Mouse (Mus musculus): ENCODE results near the gene Gm6525. TPM values are rescaled to one million over a fixed set of nuclear protein-coding genes. Genes with fewer than 3 reads are reported as not detected.
A peak's percentile ranks its signal among the peaks of the same experiment; 100 is the strongest.

Gm6525 gene
- total RNA-seq, 1 experiment from 2014 or later = not detected

- ATAC-seq (replicated peaks in 1 of 2; ENCODE audit: insufficient read depth in 1 of 2, low FRiP score in 2 of 2, low TSS enrichment in 1 of 2, low read depth in 1 of 2, poor library complexity in 2 of 2, severe bottlenecking in 2 of 2) = no peak
These were observed 16.1 kb upstream of the Gm6525 start for GRCm38 (mm10) chr3:84157559-84158350.

- ATAC-seq (replicated peaks in 1 of 2; ENCODE audit: insufficient read depth in 1 of 2, low FRiP score in 2 of 2, low TSS enrichment in 1 of 2, low read depth in 1 of 2, poor library complexity in 2 of 2, severe bottlenecking in 2 of 2) = no peak
These were observed 8.5 kb upstream of the Gm6525 start for GRCm38 (mm10) chr3:84165391-84165790.

GRCm38 (mm10) chr3:84166073-84166472 lies 7.8 kb upstream of the Gm6525 start:
- no peak for ATAC-seq (replicated peaks in 1 of 2; ENCODE audit: insufficient read depth in 1 of 2, low FRiP score in 2 of 2, low TSS enrichment in 1 of 2, low read depth in 1 of 2, poor library complexity in 2 of 2, severe bottlenecking in 2 of 2)

- ATAC-seq (replicated peaks in 1 of 2; ENCODE audit: insufficient read depth in 1 of 2, low FRiP score in 2 of 2, low TSS enrichment in 1 of 2, low read depth in 1 of 2, poor library complexity in 2 of 2, severe bottlenecking in 2 of 2) = no peak
These were observed 5.0 kb upstream of the Gm6525 start for GRCm38 (mm10) chr3:84168943-84169342.

GRCm38 (mm10) chr3:84169393-84170005 lies 4.4 kb upstream of the Gm6525 start:
- peak in 1 of 2 experiments; percentile 17; a peak in 1 of 4 replicates for ATAC-seq (replicated peaks in 1 of 2; ENCODE audit: insufficient read depth in 1 of 2, low FRiP score in 2 of 2, low TSS enrichment in 1 of 2, low read depth in 1 of 2, poor library complexity in 2 of 2, severe bottlenecking in 2 of 2)

- no peak for ATAC-seq (replicated peaks in 1 of 2; ENCODE audit: insufficient read depth in 1 of 2, low FRiP score in 2 of 2, low TSS enrichment in 1 of 2, low read depth in 1 of 2, poor library complexity in 2 of 2, severe bottlenecking in 2 of 2)
These were observed 1.5 kb upstream of the Gm6525 start for GRCm38 (mm10) chr3:84172406-84172805.

- ATAC-seq (replicated peaks in 1 of 2; ENCODE audit: insufficient read depth in 1 of 2, low FRiP score in 2 of 2, low TSS enrichment in 1 of 2, low read depth in 1 of 2, poor library complexity in 2 of 2, severe bottlenecking in 2 of 2) = peak; percentile 87 to 91
These were observed 1.7 kb downstream of the Gm6525 start for GRCm38 (mm10) chr3:84175337-84176315.

- ATAC-seq (replicated peaks in 1 of 2; ENCODE audit: insufficient read depth in 1 of 2, low FRiP score in 2 of 2, low TSS enrichment in 1 of 2, low read depth in 1 of 2, poor library complexity in 2 of 2, severe bottlenecking in 2 of 2) = no peak
These were observed 3.9 kb downstream of the Gm6525 start for GRCm38 (mm10) chr3:84177834-84178233.

GRCm38 (mm10) chr3:84180304-84180703 lies 6.4 kb downstream of the Gm6525 start:
- ATAC-seq (replicated peaks in 1 of 2; ENCODE audit: insufficient read depth in 1 of 2, low FRiP score in 2 of 2, low TSS enrichment in 1 of 2, low read depth in 1 of 2, poor library complexity in 2 of 2, severe bottlenecking in 2 of 2) = no peak

GRCm38 (mm10) chr3:84181102-84181501 lies 7.2 kb downstream of the Gm6525 start:
- no peak for ATAC-seq (replicated peaks in 1 of 2; ENCODE audit: insufficient read depth in 1 of 2, low FRiP score in 2 of 2, low TSS enrichment in 1 of 2, low read depth in 1 of 2, poor library complexity in 2 of 2, severe bottlenecking in 2 of 2)

GRCm38 (mm10) chr3:84181717-84182116 lies 7.8 kb downstream of the Gm6525 start:
- no peak for ATAC-seq (replicated peaks in 1 of 2; ENCODE audit: insufficient read depth in 1 of 2, low FRiP score in 2 of 2, low TSS enrichment in 1 of 2, low read depth in 1 of 2, poor library complexity in 2 of 2, severe bottlenecking in 2 of 2)

- ATAC-seq (replicated peaks in 1 of 2; ENCODE audit: insufficient read depth in 1 of 2, low FRiP score in 2 of 2, low TSS enrichment in 1 of 2, low read depth in 1 of 2, poor library complexity in 2 of 2, severe bottlenecking in 2 of 2) = 0 out of 4 replicates have a peak, but pooled peaks of 1 of the 2 experiments have one; percentile 22
These were observed 15.8 kb downstream of the Gm6525 start for GRCm38 (mm10) chr3:84189629-84190173.

GRCm38 (mm10) chr3:84190513-84191061 lies 16.7 kb downstream of the Gm6525 start:
- ATAC-seq (replicated peaks in 1 of 2; ENCODE audit: insufficient read depth in 1 of 2, low FRiP score in 2 of 2, low TSS enrichment in 1 of 2, low read depth in 1 of 2, poor library complexity in 2 of 2, severe bottlenecking in 2 of 2) = peak; percentile 34 to 43; a peak in 3 of 4 replicates

- no peak; a peak in 1 of 4 replicates for ATAC-seq (replicated peaks in 1 of 2; ENCODE audit: insufficient read depth in 1 of 2, low FRiP score in 2 of 2, low TSS enrichment in 1 of 2, low read depth in 1 of 2, poor library complexity in 2 of 2, severe bottlenecking in 2 of 2)
These were observed 17.4 kb downstream of the Gm6525 start for GRCm38 (mm10) chr3:84191141-84191881.

GRCm38 (mm10) chr3:84193881-84194280 lies 20.0 kb downstream of the Gm6525 start:
- ATAC-seq (replicated peaks in 1 of 2; ENCODE audit: insufficient read depth in 1 of 2, low FRiP score in 2 of 2, low TSS enrichment in 1 of 2, low read depth in 1 of 2, poor library complexity in 2 of 2, severe bottlenecking in 2 of 2) = no peak

- no peak for ATAC-seq (replicated peaks in 1 of 2; ENCODE audit: insufficient read depth in 1 of 2, low FRiP score in 2 of 2, low TSS enrichment in 1 of 2, low read depth in 1 of 2, poor library complexity in 2 of 2, severe bottlenecking in 2 of 2)
These were observed 24.3 kb downstream of the Gm6525 start for GRCm38 (mm10) chr3:84198229-84198628.
